In the genomic region with DNA sequence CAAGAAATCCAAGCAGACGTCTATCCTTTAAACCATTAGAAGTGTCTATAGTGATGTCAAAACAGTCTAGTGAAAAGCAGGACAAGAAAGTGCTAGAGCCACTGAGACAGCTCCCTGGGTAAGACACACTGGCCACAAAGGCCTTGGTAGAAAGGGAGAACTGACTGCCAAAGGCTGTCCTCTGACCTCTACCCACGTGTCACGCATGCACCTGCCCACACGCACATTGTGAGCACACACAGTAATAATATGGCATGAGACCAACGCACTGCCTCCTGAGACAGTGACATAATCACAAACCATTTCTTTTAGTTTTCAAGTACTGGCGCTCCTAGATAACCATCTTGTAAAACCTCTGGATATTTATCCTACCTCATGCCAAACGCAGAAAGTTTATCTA, we compare ENCODE assay signal across 17 mouse cellular contexts.
"Had no signal": no experiment of that assay in that cellular context is flagged by ENCODE, and none has a peak within 500 bp of the region (broad histone marks: within the 10 kb centered on the region; RNA-seq: fewer than 3 reads in every experiment).

No protein-coding gene starts in this region.

- ATAC-seq: lung, postnatal 0 days; midbrain, embryonic 13.5 days; midbrain, embryonic 15.5 days had no signal

- H3K4me1 ChIP-seq: lung, embryonic 15.5 days; megakaryocyte, embryonic 14.5 days; midbrain, embryonic 13.5 days; midbrain, embryonic 15.5 days; neural tube, embryonic 12.5 days; stomach, embryonic 15.5 days had no signal

- H3K27ac ChIP-seq: lung, embryonic 15.5 days; macrophage; midbrain, embryonic 13.5 days; midbrain, embryonic 15.5 days; neural tube, embryonic 12.5 days; stomach, embryonic 15.5 days; stomach, postnatal 0 days had no signal

- H3K9ac ChIP-seq: lung, embryonic 15.5 days; midbrain, embryonic 13.5 days; midbrain, embryonic 15.5 days; neural tube, embryonic 12.5 days; stomach, embryonic 15.5 days had no signal

- H3K4me3 ChIP-seq: lung, embryonic 15.5 days; megakaryocyte, embryonic 14.5 days; midbrain, embryonic 13.5 days; midbrain, embryonic 15.5 days; neural tube, embryonic 12.5 days; stomach, embryonic 15.5 days had no signal

- H3K9me3 ChIP-seq: lung, embryonic 15.5 days; midbrain, embryonic 13.5 days; midbrain, embryonic 15.5 days; neural tube, embryonic 12.5 days; stomach, embryonic 15.5 days had no signal

- H3K27me3 ChIP-seq: lung, embryonic 15.5 days; megakaryocyte, embryonic 14.5 days; midbrain, embryonic 13.5 days; midbrain, embryonic 15.5 days; neural tube, embryonic 12.5 days; stomach, embryonic 15.5 days had no signal

- DNase-seq: lung, adult 2 months; lung, postnatal 14 days; lung, postnatal 36 days; right cerebral cortex, postnatal 14 days; thymus, adult 2 months; thymus, postnatal 25 days; thymus, postnatal 4 days had no signal

- H3K36me3 ChIP-seq: midbrain, embryonic 15.5 days; stomach, embryonic 15.5 days had no signal

- H3K4me2 ChIP-seq: lung, embryonic 15.5 days; midbrain, embryonic 11.5 days; midbrain, embryonic 13.5 days; midbrain, embryonic 15.5 days; neural tube, embryonic 12.5 days; stomach, embryonic 15.5 days had no signal
